Mouse (Mus musculus) cerebellum, adult (tissue): ENCODE measurements around the gene Myo1c.

ENCODE experiments used
- ATAC-seq: cut with Nextera tagmentation; 2 replicates; pipeline ENCODE4 v1.9.2; 2017; ENCODE audit warnings: mild to moderate bottlenecking, moderate library complexity, mixed read lengths; ENCODE audit not compliant: insufficient number of reproducible peaks, low FRiP score, low TSS enrichment

Gene Myo1c

DNA sequence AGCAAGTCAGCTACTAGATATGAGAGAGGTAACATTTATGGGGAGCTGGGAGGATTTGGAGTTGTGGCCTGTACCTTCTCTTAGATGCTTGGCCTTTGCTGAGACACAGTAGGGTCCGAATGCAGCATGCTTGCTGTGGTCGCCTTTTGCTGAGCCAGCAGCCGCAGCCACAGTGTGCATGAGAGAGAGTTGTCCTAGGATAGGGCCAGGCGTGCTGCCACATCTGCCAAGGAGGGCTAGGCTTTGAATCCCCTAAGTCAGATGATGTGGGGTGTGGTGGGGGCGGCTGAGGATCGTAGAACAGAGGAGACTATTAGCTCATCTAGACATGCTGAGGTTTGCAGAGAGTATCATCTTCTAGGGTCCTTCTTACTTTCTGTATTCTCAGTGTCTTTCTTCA lies 52.5 kb downstream of the Myo1c start:
- no peak for ATAC-seq

DNA sequence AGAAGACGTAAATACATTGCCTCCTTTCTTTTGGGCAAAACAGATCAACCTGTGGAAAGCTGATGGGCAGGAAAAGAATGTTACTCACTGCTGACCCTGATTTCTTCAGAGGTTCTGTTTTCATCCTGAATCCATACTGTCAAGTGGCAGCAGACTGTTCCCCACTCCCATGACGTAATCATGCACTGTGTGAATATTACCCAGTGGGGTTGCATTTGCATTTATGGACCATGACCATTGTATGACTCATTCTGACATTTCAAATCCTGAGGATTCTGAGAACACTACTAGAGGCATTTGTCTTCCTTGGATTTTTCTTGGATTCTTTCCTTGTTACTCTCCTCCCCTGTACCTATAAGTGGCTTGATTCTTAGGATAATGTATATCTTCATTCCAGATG lies 53.4 kb downstream of the Myo1c start:
- no peak for ATAC-seq

- no peak for ATAC-seq
Observed at GRCm38 (mm10) chr11:75713949-75714348, 63.6 kb downstream of the Myo1c start.

DNA sequence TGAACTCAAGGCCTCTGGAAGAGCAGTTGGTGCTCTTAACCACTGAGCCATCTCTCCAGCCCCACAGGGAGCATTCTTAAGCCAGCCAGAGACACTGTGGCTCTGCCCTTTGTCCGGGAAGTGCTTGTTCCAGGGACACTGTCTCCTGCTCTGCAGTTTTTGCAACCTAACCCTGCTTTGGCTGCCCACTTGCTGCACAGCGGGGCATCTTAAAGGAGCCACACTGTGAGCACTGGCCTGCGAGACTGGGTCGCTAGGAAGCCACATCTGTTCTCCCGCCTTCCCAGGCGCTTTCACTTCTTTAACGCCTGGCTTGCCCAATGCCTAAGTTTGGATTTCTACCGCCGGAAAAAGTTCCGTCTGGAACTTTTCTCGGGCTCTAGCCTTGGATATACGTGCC lies 65.3 kb downstream of the Myo1c start:
- ATAC-seq = no peak

GRCm38 (mm10) chr11:75716661-75717325 lies 66.5 kb downstream of the Myo1c start:
- ATAC-seq = no peak

DNA sequence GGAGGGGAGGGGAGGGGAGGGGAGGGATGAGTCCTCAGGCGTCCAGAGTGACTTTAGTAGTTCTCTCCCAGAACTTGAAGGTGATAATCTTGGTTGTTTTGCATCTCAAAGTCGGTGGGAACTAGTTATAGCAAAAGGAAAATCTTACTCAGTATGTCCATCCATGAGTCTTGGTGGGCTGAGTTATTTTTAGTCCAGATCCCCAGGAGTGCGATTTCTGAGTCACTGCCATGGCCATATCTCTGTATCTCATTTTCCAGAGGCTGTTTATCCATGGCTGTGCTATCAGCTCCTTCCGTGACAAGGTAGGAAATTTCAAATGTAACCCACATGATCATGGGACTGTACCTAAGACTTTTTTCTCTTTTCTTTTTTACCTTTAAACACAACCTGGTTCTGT lies 72.0 kb downstream of the Myo1c start:
- no peak for ATAC-seq
